Mouse (Mus musculus): Measurements from ENCODE around the gene Mrpl28.
"Not testable (repeated sequence)": the region's sequence is repeated elsewhere in the genome, so short reads cannot be mapped to it uniquely, and the experiment has no call there.

The Mrpl28 gene

DNA sequence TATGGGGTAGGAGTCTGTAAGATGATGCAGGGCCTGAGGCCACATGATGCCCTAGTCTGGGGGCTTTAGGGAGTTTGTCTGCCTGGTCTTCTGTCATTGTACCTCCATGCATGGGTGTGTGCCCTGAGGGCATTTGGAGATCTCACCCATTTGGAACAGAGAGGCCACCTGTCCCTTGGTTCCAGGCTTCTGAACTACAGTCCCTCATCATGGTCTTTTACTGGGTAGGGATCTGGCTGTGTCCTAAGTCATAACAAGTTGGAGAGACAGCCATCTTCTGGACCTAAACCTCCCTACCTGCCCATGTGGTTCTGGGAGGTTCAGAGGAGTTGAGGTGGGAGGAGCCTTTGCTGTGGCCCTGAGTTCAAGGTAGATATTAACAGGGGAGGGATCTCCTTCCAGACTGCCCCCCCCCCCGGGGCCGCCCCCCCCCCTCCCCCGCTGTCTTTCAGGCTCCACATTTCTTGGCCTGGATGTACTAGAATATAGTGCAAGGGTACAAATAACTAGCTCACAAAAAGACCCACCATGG is 7.3 kb upstream of the Mrpl28 start:
- no peak for DNase-seq (ENCODE audit: low spot score)

DNA sequence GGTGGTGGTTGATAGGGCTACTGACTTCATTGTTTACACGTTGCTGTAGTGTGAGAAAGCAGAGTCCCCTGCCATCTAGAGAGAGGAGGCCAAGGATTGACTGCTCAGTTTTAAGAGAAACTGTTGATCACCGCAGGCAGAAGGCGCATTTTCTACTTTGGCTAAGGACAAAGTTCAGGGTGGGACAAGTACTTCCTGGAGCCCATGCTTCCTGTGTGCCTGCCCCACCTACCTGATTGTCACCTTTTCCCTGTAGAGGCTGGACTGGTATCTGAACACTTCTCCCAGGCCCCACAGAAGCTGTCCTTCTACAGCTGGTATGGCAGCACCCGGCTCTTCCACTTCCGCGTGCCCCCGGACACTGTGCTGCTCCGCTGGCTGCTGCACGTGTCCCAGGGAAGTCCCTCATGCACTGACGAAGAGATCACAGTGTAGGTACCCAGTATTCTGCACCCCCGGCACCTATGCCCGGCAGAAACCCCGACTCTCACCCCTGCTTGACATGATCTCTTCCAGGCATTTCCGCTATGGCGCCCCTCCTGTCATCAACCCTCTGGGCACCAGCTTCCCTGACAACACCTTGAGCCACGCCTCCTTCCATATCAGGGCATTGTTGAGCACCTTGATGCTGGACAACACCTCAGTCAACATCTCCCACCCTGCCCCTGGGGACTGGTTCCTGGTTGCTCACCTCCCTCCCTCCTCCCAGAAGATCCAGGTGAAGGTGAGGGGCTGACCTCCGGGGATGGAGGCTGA is 6.6 kb upstream of the Mrpl28 start:
- DNase-seq (ENCODE audit: low spot score) = no peak

DNA sequence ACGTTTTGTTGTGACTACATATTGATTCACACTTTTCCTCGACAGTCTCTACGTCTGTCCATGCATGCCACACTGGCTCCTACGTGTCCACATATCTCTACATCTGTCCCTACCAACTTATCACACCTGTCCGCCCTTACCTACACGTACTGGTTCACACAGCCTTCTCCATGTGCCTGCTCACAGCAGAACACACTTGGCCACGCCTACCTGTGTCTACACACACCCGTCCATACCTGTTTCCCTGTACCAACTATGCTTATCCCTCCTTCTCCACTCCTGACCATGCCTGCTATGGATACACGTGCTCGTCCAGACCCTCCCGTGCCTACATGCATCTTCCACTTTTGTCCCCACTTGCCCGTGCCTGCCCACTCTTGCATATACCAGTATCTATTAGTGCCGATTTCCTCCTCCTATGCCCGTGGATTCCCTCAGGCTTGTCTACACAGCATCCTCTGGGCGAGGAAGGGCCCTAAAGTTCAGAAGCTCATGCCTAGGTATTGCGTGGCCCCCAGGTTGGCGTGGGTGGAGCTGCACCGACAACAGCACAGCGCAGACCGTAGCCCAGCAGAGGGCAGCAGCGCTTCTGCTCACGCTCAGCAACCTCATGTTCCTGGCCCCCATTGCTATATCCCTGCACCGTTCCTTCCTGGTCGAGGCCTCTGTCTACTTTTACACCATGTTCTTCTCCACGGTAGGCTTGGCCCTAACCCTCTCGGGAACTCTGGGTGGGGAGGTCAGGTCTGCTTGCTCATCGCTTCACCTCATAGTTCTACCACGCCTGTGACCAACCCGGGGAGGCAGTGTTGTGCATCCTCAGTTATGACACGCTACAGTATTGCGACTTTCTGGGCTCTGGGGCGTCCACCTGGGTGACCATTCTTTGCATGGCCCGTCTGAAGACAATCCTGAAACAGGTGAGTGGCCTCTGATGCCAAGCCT is 3.3 kb upstream of the Mrpl28 start:
- DNase-seq (ENCODE audit: low spot score) = no peak

DNA sequence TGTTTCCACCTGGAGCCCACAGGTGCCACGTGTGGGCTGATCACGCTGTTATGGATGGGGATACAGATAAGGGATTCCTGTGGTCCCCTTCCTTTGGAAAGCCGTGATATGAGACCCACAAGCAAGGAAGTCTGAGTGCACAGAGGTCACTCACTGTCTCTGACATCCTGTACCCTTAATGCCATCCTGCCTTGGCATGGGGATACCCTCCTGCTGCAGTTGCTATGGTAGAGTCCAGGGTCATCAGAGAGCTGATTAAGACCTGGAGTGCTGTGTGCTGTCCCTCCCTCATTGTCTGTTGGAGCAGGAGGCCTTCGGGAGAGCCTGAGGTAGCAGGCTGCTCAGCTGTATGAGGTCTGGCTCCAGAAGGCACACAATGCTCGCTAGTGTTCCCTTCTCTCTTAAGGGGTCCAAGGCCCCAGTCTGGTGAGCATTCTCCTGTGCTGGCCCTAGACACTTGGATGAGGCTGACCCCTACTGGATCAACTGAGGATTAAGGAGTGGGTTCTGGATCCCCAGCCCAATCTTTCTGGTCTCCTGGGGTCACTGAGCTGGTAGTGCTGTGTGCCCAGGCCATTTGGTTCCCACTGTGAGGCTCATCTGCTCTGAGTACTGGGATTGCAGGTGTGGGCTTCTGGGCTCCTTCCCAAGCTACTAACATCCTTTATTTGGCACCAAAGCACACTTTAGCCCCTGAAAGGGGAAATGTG is 714 bp upstream of the Mrpl28 start:
- DNase-seq (ENCODE audit: low spot score) = peak; percentile 9

DNA sequence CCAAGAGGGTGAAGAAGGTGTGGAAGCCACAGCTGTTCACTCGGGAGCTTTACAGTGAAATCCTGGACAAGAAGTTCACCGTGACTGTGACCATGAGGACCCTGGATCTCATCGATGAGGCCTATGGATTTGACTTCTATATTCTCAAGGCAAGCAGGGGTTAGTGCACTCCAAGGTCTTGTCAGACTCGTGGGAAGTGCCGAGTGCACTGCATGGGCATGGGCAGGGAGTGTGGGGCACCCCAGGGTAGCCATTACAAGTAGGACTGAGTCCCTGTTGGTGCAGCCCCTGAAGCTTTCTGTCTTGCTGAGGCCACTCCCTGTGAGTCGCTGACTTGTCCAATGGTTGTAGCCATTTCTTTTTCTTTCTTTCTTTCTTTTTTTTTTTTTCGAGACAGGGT is 1.3 kb downstream of the Mrpl28 start:
- DNase-seq (ENCODE audit: low spot score) = no peak

DNA sequence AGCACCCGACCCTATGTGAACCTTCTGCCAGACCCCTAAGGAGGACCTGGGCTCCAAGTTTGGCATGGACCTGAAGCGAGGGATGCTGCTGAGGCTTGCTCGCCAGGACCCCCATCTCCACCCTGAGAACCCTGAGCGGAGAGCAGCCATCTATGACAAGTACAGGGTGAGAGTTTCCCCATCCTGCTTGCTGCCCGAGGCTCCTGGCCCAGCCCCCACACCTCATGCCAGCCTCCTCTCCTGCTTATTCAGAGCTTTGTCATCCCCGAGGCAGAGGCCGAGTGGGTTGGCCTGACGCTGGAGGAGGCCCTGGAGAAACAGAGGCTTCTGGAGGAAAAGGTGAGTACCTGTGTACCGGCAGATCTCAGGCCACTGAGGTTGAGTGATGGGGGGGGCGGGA is 1.9 kb downstream of the Mrpl28 start:
- no peak for DNase-seq (ENCODE audit: low spot score)

DNA sequence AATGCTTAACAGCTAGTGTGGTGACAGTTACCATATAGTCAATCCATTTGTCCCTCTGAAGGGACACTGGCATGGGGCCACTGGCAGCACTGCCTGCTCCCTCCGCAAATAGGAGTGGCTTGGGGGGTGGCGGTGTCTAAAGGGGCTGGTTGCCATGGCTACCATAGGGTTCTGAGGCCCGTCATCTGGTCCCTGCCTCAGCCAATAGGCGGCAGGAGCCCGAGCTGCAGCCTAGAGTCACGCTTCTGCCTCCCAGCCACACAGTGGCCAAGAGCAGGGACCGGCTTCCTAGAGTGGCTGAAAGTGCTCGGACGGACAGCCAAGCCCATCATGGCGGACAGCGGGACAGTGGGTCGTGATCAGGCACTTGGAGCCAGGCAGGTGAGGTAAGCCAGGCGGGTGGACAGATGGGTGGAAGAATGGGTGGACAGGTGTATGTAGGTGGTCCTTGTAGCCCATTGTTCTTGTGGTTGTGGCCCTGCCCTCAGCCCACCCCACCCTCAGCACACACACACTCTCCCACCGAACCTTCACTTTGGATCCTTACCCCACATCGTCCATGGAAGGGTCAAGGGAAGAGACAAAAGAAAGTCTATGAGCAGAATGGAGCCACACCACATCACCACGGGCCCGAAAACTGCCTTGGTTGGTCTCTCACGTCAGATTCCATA is 7.9 kb downstream of the Mrpl28 start:
- DNase-seq (ENCODE audit: low spot score) = no peak

DNA sequence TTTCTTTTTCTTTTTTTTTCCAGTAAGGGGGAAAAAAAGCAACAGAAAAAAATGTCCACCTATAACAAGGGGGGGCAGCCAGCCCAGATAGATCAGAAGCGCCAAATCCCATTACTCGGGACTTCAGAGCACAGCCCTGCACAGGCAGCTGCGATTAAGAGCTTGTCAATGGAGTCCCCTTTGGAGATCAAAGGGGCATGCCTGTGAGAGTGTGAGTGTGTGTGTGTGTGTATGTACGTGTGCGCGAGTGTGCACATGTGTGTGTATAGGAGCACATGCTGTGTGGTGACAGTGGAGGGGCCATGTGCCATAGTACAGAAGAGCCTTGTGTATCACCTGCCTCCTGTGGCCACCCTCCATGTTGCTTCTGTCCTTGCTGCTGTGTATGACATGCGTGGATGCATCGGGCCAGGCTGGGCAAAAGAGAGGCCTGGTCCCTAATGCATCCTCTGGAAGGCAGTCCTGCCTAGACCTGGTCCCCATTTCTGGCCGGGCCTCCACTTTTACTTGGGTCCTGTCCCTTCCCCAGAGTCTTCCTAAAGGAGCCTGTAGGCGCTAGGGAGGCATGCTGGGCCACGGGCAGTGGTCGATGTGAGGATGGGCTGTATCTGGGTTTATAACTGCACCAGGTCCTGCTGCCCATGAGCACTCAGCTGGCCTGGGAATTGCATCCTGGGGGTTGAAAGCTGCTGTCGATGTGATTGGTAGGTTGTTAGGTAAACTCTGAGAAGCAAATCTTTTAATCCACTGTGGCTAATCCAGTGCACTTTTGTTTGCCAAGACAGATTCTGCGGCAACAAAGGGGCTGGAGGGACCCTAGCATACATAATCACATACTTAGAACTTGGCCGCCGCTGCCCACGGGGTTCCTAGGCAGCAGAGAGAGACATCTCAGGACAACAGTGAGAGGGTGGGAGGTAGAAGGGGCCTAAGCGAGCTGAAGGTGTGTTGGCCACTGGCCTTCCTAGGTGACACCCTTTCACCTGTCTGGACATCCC is 8.9 kb downstream of the Mrpl28 start:
- no peak for DNase-seq (ENCODE audit: low spot score)

DNA sequence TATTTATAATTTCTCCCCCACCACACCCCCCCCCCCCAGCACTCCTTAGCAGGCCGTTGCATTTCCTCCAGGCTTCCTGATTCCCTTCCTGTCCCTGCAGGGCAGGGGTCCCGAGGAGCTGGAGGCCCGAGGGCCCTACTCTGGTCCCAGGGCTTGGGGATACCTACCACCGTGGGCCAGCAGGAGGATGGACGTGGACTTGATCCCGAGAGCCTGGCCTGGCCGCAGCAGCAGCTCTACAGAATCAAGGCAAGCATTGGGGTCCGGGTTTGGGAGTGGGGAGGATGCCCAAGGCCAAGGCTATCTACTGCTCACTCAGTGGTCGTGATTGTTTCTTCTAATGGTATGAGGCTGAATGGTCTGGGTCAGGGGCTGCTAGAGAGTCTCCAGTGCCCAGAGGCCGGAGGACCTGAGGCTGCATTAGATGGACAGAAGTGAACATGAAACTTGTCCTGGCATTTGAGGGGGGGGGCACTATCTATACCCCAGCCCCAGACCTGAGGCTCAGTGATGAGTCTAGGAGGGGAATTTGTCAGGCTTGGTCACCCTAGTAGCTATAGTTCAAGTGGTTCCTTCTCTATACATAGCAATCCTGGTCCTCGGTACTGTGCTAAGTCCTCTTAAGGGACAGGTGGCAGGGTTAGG is 13.9 kb downstream of the Mrpl28 start:
- no peak for DNase-seq (ENCODE audit: low spot score)

DNA sequence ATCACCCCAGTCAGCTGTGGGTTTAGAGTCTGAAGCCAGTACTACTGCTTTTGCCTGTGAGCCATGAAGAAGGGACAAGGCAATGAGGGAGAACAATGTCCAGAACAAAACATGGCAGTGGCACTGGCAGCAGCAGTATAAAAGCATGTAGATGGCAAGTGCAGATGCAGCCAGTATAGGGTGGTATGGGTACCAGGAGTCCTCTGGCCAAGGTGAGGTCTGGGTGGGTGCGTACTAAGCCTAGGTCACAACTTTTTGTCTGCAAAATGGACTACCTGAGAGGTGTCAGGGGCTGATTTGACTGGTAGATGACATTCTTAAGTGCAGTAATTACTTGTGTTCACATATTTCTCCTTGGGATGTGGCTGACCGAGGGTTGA is 14.4 kb downstream of the Mrpl28 start:
- DNase-seq (ENCODE audit: low spot score) = no peak

DNA sequence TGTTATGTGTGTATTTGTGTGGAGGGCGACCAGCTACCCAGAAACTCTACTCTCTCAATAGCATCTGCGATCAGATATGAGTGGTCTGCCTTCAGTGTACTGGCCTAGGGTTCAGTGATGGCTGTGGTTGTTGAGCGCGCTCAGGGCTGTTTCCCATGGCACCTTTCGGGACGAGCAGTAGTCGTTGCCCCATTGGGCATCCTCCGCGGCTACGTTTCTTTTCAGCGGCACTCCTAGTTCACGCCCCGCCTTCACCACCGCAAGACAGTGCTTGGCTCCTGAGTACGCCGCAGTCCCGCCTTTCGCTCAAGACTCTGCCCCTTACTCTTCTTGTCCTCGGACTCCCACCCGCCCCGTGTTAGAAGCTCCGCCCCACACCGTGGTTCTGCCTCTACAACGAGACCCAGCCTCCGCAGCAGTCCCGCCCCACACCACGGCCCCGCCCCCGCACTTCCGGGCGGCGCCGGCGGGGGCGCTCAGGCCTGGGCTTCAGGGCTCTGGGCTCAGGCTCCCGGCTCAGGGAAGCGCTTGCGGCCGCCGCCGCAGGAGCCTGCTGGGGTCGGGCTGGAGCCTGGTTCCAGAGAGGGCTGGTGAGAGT is 15.0 kb downstream of the Mrpl28 start, which contains the start of gene Axin1:
Gene Axin1 (plus strand): TSS at position 450 of the 598 bp plus-strand sequence.
- peak; percentile 96 for DNase-seq (ENCODE audit: low spot score)

DNA sequence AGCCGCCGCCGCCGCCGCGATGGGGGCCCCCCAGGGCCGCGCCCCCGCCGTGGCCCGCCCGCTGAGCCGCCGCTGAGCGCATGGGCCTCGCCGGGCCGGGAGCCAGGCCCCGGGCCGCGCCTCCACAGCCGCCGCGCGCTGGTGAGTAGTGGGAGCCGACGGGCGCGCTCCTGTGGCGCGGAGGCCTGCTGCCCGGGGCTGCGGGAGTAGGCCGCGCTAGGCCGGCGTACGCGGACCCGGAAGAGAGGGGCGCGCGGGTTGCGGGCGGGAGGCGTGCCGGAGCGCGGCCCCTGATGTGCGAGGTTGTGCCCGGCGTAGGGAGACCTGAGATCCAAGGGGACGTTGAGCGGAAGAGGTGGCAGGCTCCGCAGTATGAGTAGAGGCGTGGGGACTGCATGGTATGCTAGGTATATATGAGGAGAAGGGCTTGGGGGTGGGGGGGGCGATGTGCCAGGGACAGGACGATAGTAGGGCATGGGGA is 15.6 kb downstream of the Mrpl28 start:
- DNase-seq (ENCODE audit: low spot score) = peak; percentile 81

DNA sequence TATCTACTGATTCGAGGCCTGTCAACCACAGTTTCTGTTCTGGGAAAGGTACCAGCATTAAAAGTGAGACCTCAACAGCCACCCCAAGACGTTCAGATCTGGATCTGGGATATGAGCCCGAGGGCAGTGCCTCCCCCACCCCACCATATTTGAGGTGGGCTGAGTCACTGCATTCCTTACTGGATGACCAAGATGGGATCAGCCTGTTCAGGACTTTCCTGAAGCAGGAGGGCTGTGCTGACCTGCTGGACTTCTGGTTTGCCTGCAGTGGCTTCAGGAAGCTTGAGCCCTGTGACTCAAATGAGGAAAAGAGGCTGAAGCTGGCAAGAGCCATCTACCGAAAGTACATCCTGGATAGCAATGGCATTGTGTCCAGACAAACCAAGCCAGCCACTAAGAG is 19.5 kb downstream of the Mrpl28 start:
- DNase-seq (ENCODE audit: low spot score) = no peak

DNA sequence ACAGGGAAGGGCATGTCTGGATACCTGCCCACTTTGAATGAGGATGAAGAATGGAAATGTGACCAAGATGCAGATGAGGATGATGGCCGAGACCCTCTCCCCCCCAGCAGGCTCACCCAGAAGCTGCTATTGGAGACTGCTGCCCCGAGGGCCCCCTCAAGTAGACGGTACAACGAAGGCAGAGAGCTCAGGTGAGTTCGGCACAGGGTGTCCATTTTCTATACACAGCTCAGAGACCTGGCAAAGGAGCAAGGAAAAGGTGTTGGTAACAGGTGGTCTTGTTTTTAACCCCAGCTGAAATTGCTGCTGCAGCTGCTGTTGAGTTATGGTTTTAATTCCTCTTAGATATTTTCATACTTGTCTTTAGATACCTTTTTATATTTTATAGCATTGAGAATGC is 20.1 kb downstream of the Mrpl28 start:
- no peak for DNase-seq (ENCODE audit: low spot score)

DNA sequence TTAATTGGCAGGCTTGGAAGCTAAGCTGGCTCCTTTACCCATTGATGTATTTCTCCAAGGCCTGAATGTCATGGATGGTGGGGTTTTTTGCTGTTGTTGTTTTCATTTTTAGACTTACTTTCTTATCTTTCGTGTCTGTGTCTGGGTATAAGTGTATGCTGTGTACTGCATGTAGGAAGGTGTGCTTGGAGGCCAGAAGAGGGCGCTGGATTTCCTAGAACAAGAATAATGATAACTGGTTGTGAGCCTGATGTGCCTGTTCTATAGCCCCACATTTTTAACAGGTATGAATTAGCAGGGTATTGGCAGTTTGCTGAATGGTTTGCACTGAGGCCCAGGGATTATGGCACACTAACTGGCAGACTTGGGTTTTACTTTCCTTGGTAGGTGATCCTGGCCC is 25.8 kb downstream of the Mrpl28 start:
- DNase-seq (ENCODE audit: low spot score) = no peak

DNA sequence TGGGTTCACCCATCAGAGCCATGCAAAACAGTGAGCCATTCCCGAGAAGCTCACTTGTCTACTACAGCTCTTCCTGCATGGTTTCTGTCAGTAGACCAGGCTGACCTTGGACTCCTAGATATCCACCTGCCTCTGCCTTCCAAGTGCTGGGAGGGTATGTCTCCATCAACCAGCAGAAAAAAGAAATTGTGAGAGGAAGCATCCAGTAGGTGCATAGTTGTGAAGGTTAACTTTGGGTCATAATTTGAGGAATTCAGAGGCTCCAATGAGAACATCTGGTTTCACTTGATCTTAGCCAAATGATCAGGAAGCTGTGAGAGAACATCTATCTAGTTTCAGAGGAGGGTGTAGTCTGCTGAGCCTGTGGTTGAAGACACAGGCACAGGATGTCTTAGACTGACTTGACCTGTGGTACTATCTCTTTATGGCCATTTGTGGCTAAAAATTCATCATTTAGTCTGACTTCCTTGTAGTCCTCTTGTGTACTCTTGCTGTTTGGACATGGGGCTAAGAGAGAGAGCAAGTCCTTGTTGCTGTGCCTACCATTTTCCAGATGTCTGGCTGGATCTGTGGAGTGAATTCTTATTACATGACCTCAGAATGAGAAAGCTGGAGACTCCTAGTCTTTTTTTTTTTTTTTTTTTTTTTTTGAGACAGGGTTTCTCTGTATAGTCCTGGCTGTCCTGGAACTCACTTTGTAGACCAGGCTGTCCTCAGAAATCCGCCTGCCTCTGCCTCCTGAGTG is 28.8 kb downstream of the Mrpl28 start:
- no peak for DNase-seq (ENCODE audit: low spot score)

DNA sequence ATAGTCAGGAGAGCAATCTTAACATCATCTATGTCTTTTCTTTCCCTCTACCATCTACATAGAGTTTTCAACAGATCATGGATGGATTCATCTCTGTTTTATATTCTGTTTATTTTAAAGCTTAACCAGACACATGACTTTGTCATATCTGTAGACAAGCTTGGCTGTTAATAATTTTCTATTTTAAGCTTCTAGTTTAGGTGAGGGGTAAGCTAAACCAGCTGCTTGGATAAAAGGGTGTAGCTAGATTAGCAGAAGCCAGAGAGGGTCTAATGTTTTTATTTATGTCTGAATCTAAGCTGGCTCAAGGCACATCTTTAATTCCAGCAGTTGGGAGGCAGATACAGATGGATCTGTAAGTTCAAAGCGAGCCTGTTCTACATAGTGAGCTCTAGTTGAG is 39.4 kb downstream of the Mrpl28 start:
- DNase-seq (ENCODE audit: low spot score) = no peak

DNA sequence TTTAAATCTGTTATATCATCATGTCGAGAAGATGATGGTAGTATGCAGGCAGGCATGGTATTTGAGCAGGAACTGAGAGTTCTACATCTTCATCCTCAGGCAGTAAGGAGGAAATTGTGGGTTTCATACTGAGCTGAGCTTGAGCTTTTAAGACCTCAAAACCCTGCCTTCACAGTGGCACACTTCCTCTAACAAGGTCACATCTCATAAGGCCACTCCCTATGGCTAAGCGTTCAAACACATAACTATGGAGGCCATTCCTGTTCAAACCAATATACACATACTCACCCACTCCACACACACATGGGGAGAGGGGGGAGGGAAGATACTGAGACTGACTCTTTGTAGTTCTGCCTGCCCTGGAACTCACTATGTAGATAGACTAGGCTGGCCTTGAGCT is 44.7 kb downstream of the Mrpl28 start:
- no peak for DNase-seq (ENCODE audit: low spot score)

DNA sequence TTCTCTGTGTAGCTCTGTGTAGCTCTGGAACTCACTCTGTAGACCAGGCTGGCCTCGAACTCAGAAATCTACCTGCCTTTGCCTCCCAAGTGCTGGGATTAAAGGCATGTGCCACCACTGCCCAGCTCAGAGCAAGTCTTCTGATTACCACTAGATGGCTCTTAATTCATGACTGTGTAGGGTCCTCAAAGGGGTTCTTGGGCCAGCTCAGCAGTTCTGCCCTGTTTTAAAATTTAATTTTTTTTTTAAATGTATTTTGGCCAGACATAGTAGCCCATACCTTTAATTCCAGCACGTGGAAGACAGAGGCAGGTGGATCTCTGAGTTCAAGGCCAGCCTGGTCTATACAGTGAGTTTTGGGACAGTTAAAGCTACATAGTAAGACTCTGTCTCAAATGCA is 51.9 kb downstream of the Mrpl28 start:
- DNase-seq (ENCODE audit: low spot score) = not testable (repeated sequence)
